Mouse (Mus musculus): Measurements from ENCODE around the gene B4gat1.

GRCm38 (mm10) chr19:5073518-5073917 is 34.9 kb downstream of the B4gat1 start:
- TF ChIP-seq ZNF384 (IDR thresholded peaks at IDR 0.05; ENCODE audit: low read depth, low read length) (no peak), MAFK (IDR thresholded peaks at IDR 0.05; ENCODE audit: insufficient read depth, low read depth, low read length) (no peak)

Measured in ES-E14 (cell line).